Mouse (Mus musculus) liver, adult 2 months (tissue): Measurements from ENCODE around the gene Dido1.

ENCODE experiments used
- CTCF ChIP-seq: fragments of 200-500 bp; IDR thresholded peaks from 2 replicates; pipeline ENCODE4 v1.5.1; 2011; ENCODE audit warnings: low read depth, low read length, control low read depth
- POLR2A ChIP-seq: fragments of 200-500 bp; IDR thresholded peaks from 2 replicates; pipeline ENCODE4 v1.6.1; 2011; ENCODE audit warnings: low read length, control low read depth; ENCODE audit not compliant: insufficient read depth; ENCODE audit errors: extremely low read depth

DNA sequence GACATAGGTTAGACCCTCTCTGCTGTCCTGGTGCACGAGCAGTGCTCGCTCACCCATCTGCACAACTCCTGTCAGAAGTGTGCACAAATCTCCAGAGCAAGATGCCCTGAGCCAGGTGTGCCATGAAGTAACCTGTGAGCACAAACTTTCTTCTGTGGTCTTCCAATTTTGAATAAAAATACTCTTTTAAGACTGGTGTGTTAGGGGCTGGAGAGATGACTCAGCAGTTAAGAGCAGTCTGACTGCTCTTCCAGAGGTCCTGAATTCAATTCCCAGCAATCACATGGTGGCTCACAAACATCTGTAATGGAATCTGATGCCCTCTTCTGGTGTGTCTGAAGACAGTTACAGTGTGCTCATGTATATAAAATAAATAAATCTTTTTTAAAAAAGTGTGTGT is 33.5 kb upstream of the Dido1 start:
- TF ChIP-seq CTCF: no peak
- TF ChIP-seq POLR2A: no peak
